Mouse (Mus musculus) midbrain, embryonic 12.5 days (tissue): Measurements from ENCODE around the gene Psma3. TPM values are rescaled to one million over a fixed set of nuclear protein-coding genes. Genes with fewer than 3 reads are reported as not detected.
A peak's percentile ranks its signal among the peaks of the same experiment; 100 is the strongest.
"Not testable (repeated sequence)": the region's sequence is repeated elsewhere in the genome, so short reads cannot be mapped to it uniquely, and the experiment has no call there.

Experiments
- ATAC-seq: fragments of 200-750 bp; cut with Nextera tagmentation; 2 replicates; pipeline ENCODE4 v1.8.0; 2017; ENCODE audit warnings: low read depth, moderate TSS enrichment, moderate library complexity; ENCODE audit not compliant: low FRiP score
- H3K27ac ChIP-seq: fragments of 300-500 bp; sonication (generic); replicated peaks from 2 replicates; pipeline ENCODE4 v1.5.1; 2016; ENCODE audit warnings: mild to moderate bottlenecking
- H3K27me3 ChIP-seq: fragments of 300-500 bp; sonication (generic); 2 replicates; pipeline ENCODE4 v1.6.1; 2016; ENCODE audit warnings: mild to moderate bottlenecking
- H3K36me3 ChIP-seq: fragments of 300-500 bp; sonication (generic); 2 replicates; pipeline ENCODE4 v1.6.1; 2016
- H3K4me1 ChIP-seq: fragments of 300-500 bp; sonication (generic); 2 replicates; pipeline ENCODE4 v1.6.1; 2016
- H3K4me2 ChIP-seq: fragments of 300-500 bp; sonication (generic); replicated peaks from 2 replicates; pipeline ENCODE4 v1.6.1; 2016; ENCODE audit warnings: mild to moderate bottlenecking, moderate library complexity
- H3K4me3 ChIP-seq: fragments of 300-500 bp; sonication (generic); 2 replicates; pipeline ENCODE4 v1.5.1; 2016; ENCODE audit warnings: mild to moderate bottlenecking
- H3K9ac ChIP-seq: fragments of 300-500 bp; sonication (generic); replicated peaks from 2 replicates; pipeline ENCODE4 v1.6.1; 2016; ENCODE audit warnings: mild to moderate bottlenecking, moderate library complexity
- H3K9me3 ChIP-seq: fragments of 300-500 bp; sonication (generic); 2 replicates; pipeline ENCODE4 v1.6.1; 2016; ENCODE audit warnings: mild to moderate bottlenecking
- WGBS: fragments of 180-500 bp; shearing (Covaris S2); methylation state at CpG from one replicate; pipeline ENCODE4 v1.1.7; 2016; 5-methylcytosine and 5-hydroxymethylcytosine counted together
- polyA plus RNA-seq: library from polyadenylated mRNA; unstranded; fragments of >200 nt; fragmentation: Nextera tagmentation; extraction: Ambion mirVana; gene quantifications from 2 replicates; pipeline ENCODE4 v1.2.1, GENCODE M21; 2016

The Psma3 gene
- polyA plus RNA-seq, 1 experiment from 2014 or later = 533 TPM

DNA sequence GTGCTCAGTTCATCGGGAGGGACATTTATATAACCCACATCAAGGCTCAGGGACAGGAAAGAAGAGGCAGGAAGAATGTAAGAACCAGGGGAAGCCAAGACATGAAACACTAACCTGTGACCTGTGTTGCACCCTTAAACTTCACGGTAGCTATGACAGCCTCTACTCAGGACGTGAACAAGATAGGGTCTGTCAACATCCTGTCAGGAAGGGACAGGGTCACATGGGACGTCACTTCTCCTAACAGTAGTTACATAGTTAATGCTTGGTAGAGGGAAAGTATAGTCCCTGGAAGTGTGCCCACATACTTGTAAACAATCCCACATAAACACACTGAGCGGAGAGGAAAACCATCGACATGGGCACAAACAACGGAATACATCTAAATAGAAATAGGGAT lies 32.5 kb downstream of the Psma3 start:
- Histone ChIP-seq H3K4me3 (no peak overlapping the region), H3K9me3 (no peaks in the 10 kb centered on the region), H3K27me3 (no peaks in the 10 kb centered on the region), H3K4me1 (0 out of 2 replicates have a peak, but pooled peaks cover 1% of the 10 kb centered on the region), H3K36me3 (peaks cover 56% of the 10 kb centered on the region), H3K27ac (no peak overlapping the region), H3K9ac (no peak overlapping the region), H3K4me2 (no peak overlapping the region)
- 89% methylated on average over 7 of the region's 7 CpGs for WGBS
- no peak for ATAC-seq

DNA sequence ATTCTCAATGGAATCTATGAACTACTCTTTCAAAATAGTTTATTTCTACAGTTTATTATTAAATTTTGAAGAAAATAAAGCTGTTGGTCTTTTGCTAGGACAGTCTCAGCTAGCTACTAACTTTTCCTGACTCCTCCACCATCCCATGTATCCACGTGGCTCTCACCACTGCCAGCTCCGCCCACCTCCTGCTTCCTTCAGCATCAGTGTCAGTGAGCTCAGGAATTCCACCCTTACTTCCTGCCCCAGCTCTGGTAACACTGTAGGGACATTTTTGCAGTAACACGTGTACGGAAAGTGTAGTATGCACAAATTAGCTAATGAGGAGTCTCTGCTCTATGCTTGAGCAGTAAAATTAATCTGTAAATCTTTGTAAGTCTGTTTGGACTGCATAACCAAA lies 35.3 kb downstream of the Psma3 start:
- Histone ChIP-seq H3K27me3 (no peaks in the 10 kb centered on the region), H3K9ac (no peak overlapping the region), H3K4me1 (peaks cover 19% of the 10 kb centered on the region), H3K4me2 (no peak overlapping the region), H3K9me3 (no peaks in the 10 kb centered on the region), H3K27ac (no peak overlapping the region), H3K4me3 (no peak overlapping the region), H3K36me3 (peaks cover 53% of the 10 kb centered on the region)
- 79% methylated on average over 4 of the region's 4 CpGs for WGBS
- ATAC-seq = no peak

DNA sequence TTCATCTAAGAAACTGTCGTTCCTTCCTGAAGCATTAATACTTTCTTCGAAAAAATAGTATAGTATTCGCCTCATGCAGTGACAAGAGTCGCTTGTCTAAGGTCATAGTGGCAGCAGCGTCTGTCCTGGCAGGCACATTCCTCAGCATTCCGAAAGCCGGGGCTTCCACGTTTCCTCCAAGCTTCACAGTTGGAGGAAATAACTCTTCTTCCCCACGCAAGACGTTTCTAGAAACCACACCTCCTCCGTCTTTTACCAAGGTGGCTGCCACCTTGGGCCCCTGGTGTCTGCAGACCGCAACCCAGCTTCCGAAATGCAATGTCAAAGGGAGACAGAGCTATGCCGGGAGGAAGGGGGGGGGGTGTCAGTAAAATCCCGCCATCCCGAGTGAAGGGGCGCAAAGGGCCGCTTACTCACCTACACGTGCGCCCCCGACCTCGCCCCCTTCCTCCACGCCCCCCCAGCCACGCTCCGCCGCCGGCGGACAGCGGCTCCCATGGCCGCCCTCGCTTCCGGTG lies 40.5 kb downstream of the Psma3 start:
- Histone ChIP-seq H3K36me3 (peaks cover 19% of the 10 kb centered on the region), H3K27me3 (no peaks in the 10 kb centered on the region), H3K9me3 (no peaks in the 10 kb centered on the region), H3K9ac (peak overlapping the region; percentile 83), H3K27ac (peak overlapping the region; percentile 98), H3K4me2 (peak overlapping the region; percentile 62), H3K4me3 (peak overlapping the region; percentile 98), H3K4me1 (peaks cover 26% of the 10 kb centered on the region)
- 2% methylated on average over 25 of the region's 32 CpGs for WGBS
- ATAC-seq = no peak

DNA sequence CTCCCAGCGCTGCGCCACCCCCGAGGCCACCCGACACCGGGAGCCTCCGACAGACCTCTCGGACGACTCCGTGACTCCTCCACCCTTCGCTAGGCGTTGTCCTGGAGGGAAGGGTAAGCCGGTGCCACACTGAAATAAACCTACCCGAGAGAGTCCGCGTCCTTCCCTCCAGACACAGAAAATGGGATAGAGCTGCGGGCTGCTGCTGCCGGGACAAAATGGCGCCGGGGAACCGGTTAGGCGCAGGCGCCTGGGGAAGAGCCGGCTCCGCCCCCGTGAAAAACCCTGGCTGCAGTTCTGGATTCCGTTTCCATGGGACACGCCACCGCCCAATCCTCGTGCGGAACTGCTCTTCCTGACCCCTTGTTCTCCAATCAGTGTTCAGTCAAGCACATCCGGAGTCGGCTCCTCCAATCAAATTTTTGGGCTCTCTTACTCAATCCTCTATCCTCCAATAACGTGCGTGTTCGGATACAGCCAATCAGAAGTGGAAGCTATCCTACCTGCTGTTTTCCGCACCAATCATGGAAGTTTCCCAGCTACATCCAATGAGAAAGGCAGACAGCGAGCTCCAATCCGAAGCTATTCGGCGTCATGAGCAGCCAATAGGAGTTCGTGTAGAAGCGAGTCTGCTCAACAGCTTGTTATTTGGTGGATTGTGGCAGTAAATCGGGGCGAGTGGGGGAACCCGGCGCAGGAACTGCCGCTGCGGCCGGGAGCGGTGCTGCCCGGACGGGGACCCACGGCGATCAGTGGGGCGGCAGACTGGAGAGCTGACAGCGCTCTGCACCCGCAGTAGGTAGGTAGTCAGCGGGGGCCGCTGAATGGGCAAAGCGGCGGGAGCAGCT lies 41.2 kb downstream of the Psma3 start, which contains the start of gene Arid4a:
Arid4a (plus strand) TSS at position 628 of the 848 bp plus-strand sequence.
- under 1% methylated on average over 61 of the region's 61 CpGs for WGBS
- H3K9me3 ChIP-seq = no peaks in the 10 kb centered on the region
- H3K4me1 ChIP-seq = peaks cover 26% of the 10 kb centered on the region
- H3K4me2 ChIP-seq = peak within 1 kb of the TSS; percentile 65
- H3K27me3 ChIP-seq = no peaks in the 10 kb centered on the region
- peak within 1 kb of the TSS; percentile 98 for H3K27ac ChIP-seq
- ATAC-seq = peak; percentile 98
- peak within 1 kb of the TSS; percentile 98 for H3K4me3 ChIP-seq
- H3K9ac ChIP-seq = peak within 1 kb of the TSS; percentile 90
- H3K36me3 ChIP-seq = peaks cover 21% of the 10 kb centered on the region

DNA sequence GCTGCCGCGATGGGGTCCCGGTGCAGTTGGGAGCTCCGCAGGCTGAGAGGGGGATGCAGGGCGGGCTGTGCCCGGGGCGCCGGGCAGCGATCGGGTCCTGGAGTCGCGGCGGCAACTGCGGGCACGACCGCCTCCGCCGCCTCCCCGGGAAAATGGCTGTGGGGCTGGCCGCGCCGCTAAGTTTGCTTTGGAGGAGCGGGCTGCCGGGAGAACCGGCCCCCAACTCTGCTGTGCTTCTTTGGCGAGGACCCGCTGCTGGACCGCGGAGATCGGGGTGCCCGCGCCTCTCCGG lies 41.7 kb downstream of the Psma3 start:
- 0% methylated on average over 32 of the region's 33 CpGs for WGBS
- H3K27ac ChIP-seq = peak overlapping the region; percentile 97
- H3K4me1 ChIP-seq = peaks cover 26% of the 10 kb centered on the region
- H3K9me3 ChIP-seq = no peaks in the 10 kb centered on the region
- peak overlapping the region; percentile 98 for H3K4me3 ChIP-seq
- peak overlapping the region; percentile 65 for H3K4me2 ChIP-seq
- H3K36me3 ChIP-seq = peaks cover 26% of the 10 kb centered on the region
- peak; percentile 7; the same call in 1 of the 2 replicates for ATAC-seq
- H3K27me3 ChIP-seq = no peaks in the 10 kb centered on the region
- H3K9ac ChIP-seq = peak overlapping the region; percentile 90

- Histone ChIP-seq H3K9me3 (no peaks in the 10 kb centered on the region), H3K4me1 (peaks cover 26% of the 10 kb centered on the region), H3K4me3 (peak overlapping the region; percentile 98), H3K27me3 (no peaks in the 10 kb centered on the region), H3K4me2 (peak overlapping the region; percentile 65), H3K27ac (peak overlapping the region; percentile 97), H3K36me3 (peaks cover 26% of the 10 kb centered on the region), H3K9ac (peak overlapping the region; percentile 90)
- WGBS = 1% methylated on average over 49 of the region's 82 CpGs
- ATAC-seq = peak; percentile 5; the same call in 1 of the 2 replicates
Observed at GRCm38 (mm10) chr12:71016503-71017241, 42.3 kb downstream of the Psma3 start.

DNA sequence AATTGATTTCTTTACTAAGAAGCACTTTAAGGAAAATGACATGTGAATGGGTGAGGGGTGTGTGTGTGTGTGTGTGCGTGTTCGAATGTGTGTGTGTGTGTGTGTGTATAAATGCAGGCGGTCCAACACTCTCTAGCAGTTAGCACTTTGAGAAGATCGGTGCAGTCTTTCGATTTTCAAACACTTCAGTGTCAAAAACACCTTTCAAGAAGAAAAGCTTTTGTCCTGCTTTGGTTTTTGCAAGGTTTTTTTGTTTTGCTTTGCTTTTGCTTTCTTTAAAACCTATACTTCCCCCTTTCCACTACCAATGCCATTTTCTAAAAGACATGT lies 42.8 kb downstream of the Psma3 start:
- no peaks in the 10 kb centered on the region for H3K9me3 ChIP-seq
- ATAC-seq = no peak
- WGBS = 25% methylated on average over 5 of the region's 5 CpGs

DNA sequence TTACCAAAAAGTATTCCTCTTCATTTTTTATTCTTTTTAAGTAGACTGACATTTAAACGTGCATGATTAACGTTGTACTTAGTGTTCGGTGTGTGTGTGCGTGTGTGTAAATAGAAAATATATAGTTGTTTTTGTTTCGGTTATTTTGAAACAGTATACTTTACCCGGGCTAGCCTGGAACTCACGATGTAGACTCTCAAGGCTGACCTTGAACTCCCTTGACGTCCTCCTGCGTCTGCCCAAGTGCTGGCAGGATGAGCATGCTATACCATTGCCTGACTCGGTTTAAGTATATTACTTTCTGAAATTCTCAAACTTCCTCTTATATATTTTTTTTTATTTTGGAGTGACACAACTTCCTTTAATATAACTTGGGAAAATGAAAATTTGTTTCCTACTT lies 43.4 kb downstream of the Psma3 start:
- Histone ChIP-seq H3K4me3 (no peak overlapping the region), H3K27me3 (no peaks in the 10 kb centered on the region), H3K4me1 (peaks cover 18% of the 10 kb centered on the region), H3K9ac (no peak overlapping the region), H3K9me3 (no peaks in the 10 kb centered on the region), H3K4me2 (peak overlapping the region; percentile 65), H3K36me3 (peaks cover 27% of the 10 kb centered on the region), H3K27ac (no peak overlapping the region)
- WGBS = 89% methylated on average over 10 of the region's 10 CpGs
- ATAC-seq = no peak

More for the DNA sequence above, 42.8 kb downstream of the Psma3 start:
- H3K4me3 ChIP-seq = peak overlapping the region; percentile 98
- peak overlapping the region; percentile 97 for H3K27ac ChIP-seq
- H3K4me1 ChIP-seq = peaks cover 21% of the 10 kb centered on the region
- no peaks in the 10 kb centered on the region for H3K27me3 ChIP-seq
- peak overlapping the region; percentile 90 for H3K9ac ChIP-seq
- H3K36me3 ChIP-seq = peaks cover 26% of the 10 kb centered on the region
- H3K4me2 ChIP-seq = peak overlapping the region; percentile 65

- Histone ChIP-seq H3K9ac (no peak overlapping the region), H3K4me2 (no peak overlapping the region), H3K27me3 (no peaks in the 10 kb centered on the region), H3K4me1 (peaks cover 8% of the 10 kb centered on the region), H3K9me3 (no peaks in the 10 kb centered on the region), H3K36me3 (peaks cover 37% of the 10 kb centered on the region), H3K27ac (no peak overlapping the region), H3K4me3 (no peak overlapping the region)
- ATAC-seq = no peak
- WGBS = 89% methylated on average over 8 of the region's 8 CpGs
Observed at GRCm38 (mm10) chr12:71019211-71019610, 44.8 kb downstream of the Psma3 start.

DNA sequence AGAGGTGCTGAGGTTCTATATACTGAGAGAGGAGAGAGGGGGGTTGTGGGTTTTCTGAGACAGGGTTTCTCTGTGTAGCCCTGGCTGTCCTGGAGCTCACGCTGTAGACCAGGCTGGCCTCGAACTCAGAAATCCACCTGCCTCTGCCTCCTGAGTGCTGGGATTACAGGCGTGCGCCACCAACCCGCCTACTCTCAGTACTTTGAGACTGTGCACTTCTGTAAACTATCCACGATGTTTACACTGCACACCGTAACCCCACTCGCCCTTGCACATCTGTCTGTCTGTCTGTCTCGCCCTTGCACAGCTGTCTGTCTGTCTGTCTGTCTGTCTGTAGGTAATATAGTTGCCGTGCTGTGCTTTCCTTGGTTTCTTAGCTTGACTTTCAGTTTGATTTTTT lies 50.0 kb downstream of the Psma3 start:
- WGBS = 97% methylated on average over 10 of the region's 10 CpGs
- H3K36me3 ChIP-seq = peaks cover 72% of the 10 kb centered on the region
- H3K9me3 ChIP-seq = no peaks in the 10 kb centered on the region
- H3K4me2 ChIP-seq = no peak overlapping the region
- no peak overlapping the region for H3K4me3 ChIP-seq
- no peak overlapping the region for H3K9ac ChIP-seq
- no peak for ATAC-seq
- no peaks in the 10 kb centered on the region for H3K27me3 ChIP-seq
- H3K27ac ChIP-seq = no peak overlapping the region
- H3K4me1 ChIP-seq = no peaks in the 10 kb centered on the region

DNA sequence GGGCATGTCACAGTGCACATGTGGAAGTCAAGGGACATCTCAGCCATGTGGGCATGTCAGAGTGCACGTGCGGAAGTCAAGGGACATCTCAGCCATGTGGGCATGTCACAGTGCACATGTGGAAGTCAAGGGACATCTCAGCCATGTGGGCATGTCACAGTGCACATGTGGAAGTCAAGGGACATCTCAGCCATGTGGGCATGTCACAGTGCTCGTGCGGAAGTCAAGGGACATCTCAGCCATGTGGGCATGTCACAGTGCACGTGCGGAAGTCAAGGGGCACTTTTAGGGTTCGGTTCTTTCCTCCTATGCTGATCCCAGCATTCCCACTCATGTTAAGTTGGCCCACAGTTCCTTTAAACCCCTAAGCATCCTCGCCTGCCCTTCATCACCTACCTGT lies 53.8 kb downstream of the Psma3 start:
- H3K4me3 ChIP-seq, ATAC-seq, H3K27me3 ChIP-seq, H3K4me1 ChIP-seq, H3K9me3 ChIP-seq, H3K9ac ChIP-seq, H3K4me2 ChIP-seq, H3K27ac ChIP-seq: not testable (repeated sequence)
- WGBS = 94% methylated on average over 8 of the region's 8 CpGs
- peaks cover 68% of the 10 kb centered on the region for H3K36me3 ChIP-seq

- Histone ChIP-seq H3K27ac (no peak overlapping the region), H3K4me1 (no peaks in the 10 kb centered on the region), H3K4me3 (no peak overlapping the region), H3K4me2 (no peak overlapping the region), H3K36me3 (peaks cover 48% of the 10 kb centered on the region), H3K27me3 (no peaks in the 10 kb centered on the region), H3K9ac (no peak overlapping the region), H3K9me3 (no peaks in the 10 kb centered on the region)
- ATAC-seq = no peak
- 90% methylated on average over 8 of the region's 8 CpGs for WGBS
Observed at GRCm38 (mm10) chr12:71030260-71030659, 55.8 kb downstream of the Psma3 start.
